Mouse (Mus musculus) bone marrow macrophage, adult 2 months (primary cell): Measurements from ENCODE around the gene Kcne3. TPM values are rescaled to one million over a fixed set of nuclear protein-coding genes. Genes with fewer than 3 reads are reported as not detected.

Source experiments
- H3K27ac ChIP-seq: 2 replicates; pipeline ENCODE4 v1.5.1; 2012; ENCODE audit warnings: low read depth, low read length; ENCODE audit not compliant: insufficient read depth
- H3K4me1 ChIP-seq: 2 replicates; pipeline ENCODE4 v1.6.1; 2012; ENCODE audit warnings: low read length; ENCODE audit not compliant: control insufficient read depth, insufficient read depth
- H3K4me3 ChIP-seq: 2 replicates; pipeline ENCODE4 v1.5.1; 2012; ENCODE audit warnings: mild to moderate bottlenecking, low read length, moderate library complexity; ENCODE audit not compliant: insufficient read depth
- CTCF ChIP-seq: IDR thresholded peaks from 2 replicates; pipeline ENCODE4 v1.5.1; 2012; ENCODE audit warnings: low read depth, mild to moderate bottlenecking, low read length, moderate library complexity
- POLR2A ChIP-seq: IDR thresholded peaks from 2 replicates; pipeline ENCODE4 v1.6.1; 2012; ENCODE audit warnings: mild to moderate bottlenecking, low read depth, low read length, borderline replicate concordance
- polyA plus RNA-seq: library from polyadenylated mRNA; stranded (reverse); fragments of >200 nt; gene quantifications from 2 replicates; pipeline ENCODE4 v1.2.4, GENCODE M21; 2012; ENCODE audit not compliant: missing spikeins, insufficient read depth, insufficient read length

The Kcne3 gene
- polyA plus RNA-seq: 1.7 and 5.0 TPM in 2 replicates

- Histone ChIP-seq H3K27ac (no peak within 1 kb of the TSS), H3K4me1 (peaks cover 23% of the 10 kb centered on the region), H3K4me3 (no peak within 1 kb of the TSS)
- no peak for TF ChIP-seq CTCF
- TF ChIP-seq POLR2A: no peak
Measured at GRCm38 (mm10) chr7:100176269-100176668, at the start of gene Kcne3. Gene Kcne3 (plus strand): TSS chr7:100176502.

GRCm38 (mm10) chr7:100126514-100126913 is 49.8 kb upstream of the Kcne3 start:
- peaks cover 2% of the 10 kb centered on the region; the same call in 1 of the 2 replicates for H3K4me1 ChIP-seq
- no peak overlapping the region for H3K4me3 ChIP-seq
- no peak for TF ChIP-seq POLR2A
- no peak for TF ChIP-seq CTCF
- no peak overlapping the region for H3K27ac ChIP-seq

- Histone ChIP-seq H3K4me1 (peaks cover 2% of the 10 kb centered on the region; the same call in 1 of the 2 replicates), H3K4me3 (no peak overlapping the region), H3K27ac (no peak overlapping the region)
- TF ChIP-seq POLR2A: no peak
- TF ChIP-seq CTCF: no peak
Measured at GRCm38 (mm10) chr7:100128262-100129041, 47.9 kb upstream of the Kcne3 start.

GRCm38 (mm10) chr7:100130592-100130991 is 45.7 kb upstream of the Kcne3 start:
- no peak overlapping the region for H3K4me3 ChIP-seq
- peaks cover 2% of the 10 kb centered on the region; the same call in 1 of the 2 replicates for H3K4me1 ChIP-seq
- no peak overlapping the region for H3K27ac ChIP-seq
- TF ChIP-seq POLR2A (no peak), CTCF (no peak)

- no peak for TF ChIP-seq POLR2A
- TF ChIP-seq CTCF: no peak
- peaks cover 10% of the 10 kb centered on the region for H3K4me1 ChIP-seq
- no peak overlapping the region for H3K27ac ChIP-seq
- H3K4me3 ChIP-seq: no peak overlapping the region
Measured at GRCm38 (mm10) chr7:100132379-100132778, 43.9 kb upstream of the Kcne3 start.

- TF ChIP-seq POLR2A (no peak), CTCF (no peak)
- Histone ChIP-seq H3K4me1 (peaks cover 11% of the 10 kb centered on the region), H3K4me3 (no peak overlapping the region), H3K27ac (no peak overlapping the region)
Measured at GRCm38 (mm10) chr7:100137038-100137437, 39.3 kb upstream of the Kcne3 start.

GRCm38 (mm10) chr7:100138075-100138474 is 38.2 kb upstream of the Kcne3 start:
- H3K27ac ChIP-seq: no peak overlapping the region
- peaks cover 11% of the 10 kb centered on the region for H3K4me1 ChIP-seq
- TF ChIP-seq CTCF: no peak
- TF ChIP-seq POLR2A: no peak
- H3K4me3 ChIP-seq: no peak overlapping the region

GRCm38 (mm10) chr7:100140591-100140990 is 35.7 kb upstream of the Kcne3 start:
- Histone ChIP-seq H3K4me3 (no peak overlapping the region), H3K27ac (no peak overlapping the region), H3K4me1 (peaks cover 13% of the 10 kb centered on the region)
- no peak for TF ChIP-seq CTCF
- no peak for TF ChIP-seq POLR2A

- Histone ChIP-seq H3K27ac (no peak overlapping the region), H3K4me1 (peaks cover 12% of the 10 kb centered on the region), H3K4me3 (no peak overlapping the region)
- no peak for TF ChIP-seq CTCF
- TF ChIP-seq POLR2A: no peak
Measured at GRCm38 (mm10) chr7:100148586-100148985, 27.7 kb upstream of the Kcne3 start.

GRCm38 (mm10) chr7:100150086-100150485 is 26.2 kb upstream of the Kcne3 start:
- H3K27ac ChIP-seq: peak overlapping the region; percentile 24
- H3K4me3 ChIP-seq: no peak overlapping the region
- TF ChIP-seq POLR2A: no peak
- TF ChIP-seq CTCF: no peak
- peaks cover 12% of the 10 kb centered on the region for H3K4me1 ChIP-seq
